Mouse (Mus musculus) frontal cortex, postnatal 14 days (tissue): ENCODE measurements around the gene Tnk2.

ENCODE experiments used
- DNase-seq, 2 experiments: peaks; one replicate each; pipeline ENCODE4 v3.0.0; 2022; ENCODE audit warnings: low spot score in 2 of 2

Tnk2 gene

GRCm38 (mm10) chr16:32712202-32712601, 68.5 kb downstream of the Tnk2 start:
- no peak for DNase-seq

DNA sequence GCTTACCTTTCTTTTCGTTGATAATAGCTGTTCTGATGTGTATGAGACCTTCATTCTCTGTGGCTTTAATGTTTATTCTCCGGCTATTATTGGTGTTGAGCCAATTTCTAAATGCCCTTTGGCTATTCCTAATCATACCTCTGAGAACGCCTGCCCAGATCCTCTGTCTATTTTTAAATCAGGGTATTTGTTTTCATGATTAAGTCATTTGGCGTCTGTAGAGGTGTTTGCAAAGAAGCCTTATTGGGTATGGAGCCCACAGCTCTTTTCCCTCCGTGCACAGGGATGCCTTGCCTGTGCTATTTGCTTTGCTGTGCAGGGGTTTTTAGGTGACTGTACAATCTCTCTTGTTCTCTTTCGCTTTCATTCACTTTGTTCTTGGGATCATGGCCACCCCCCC, 69.9 kb downstream of the Tnk2 start:
- no peak for DNase-seq

DNA sequence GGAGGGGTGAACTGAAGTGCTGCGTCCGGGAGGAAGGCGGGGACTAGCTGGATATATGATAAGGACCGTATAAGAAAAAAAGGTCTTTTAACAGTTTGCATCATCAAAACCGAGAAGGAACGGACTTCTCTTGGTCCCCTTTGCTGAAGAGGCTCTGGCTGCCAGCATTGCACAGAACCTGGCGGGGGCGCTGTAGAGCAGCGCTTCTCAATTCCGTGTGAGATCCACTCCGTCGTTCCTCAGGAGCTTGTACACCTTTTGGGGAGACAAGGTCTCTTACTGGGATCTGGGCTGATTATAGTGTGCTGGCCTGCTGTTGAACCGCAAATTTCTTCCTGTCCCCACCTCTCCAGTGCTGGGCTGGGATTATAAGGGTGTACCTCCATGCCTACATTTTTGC, 71.7 kb downstream of the Tnk2 start:
- no peak for DNase-seq

DNA sequence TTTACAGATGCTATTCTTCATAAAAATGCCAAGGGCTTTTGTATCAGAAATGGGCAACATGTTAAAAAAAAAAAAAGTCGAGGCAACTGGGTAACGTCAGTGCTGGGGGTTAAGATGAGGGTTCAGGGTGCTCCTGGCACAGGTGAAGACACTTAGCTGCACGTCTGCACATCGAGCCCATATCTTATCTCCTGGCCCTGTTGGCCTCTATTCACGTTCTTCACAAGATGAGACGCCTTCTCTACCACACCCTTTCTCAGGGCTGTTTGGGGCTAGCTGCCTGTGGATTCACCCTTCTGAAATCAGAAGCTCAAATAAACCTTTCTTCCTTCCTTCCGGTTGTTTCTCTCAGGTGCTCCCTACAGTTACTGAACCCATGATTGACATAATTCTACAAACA, 79.5 kb downstream of the Tnk2 start:
- no peak for DNase-seq

- DNase-seq, result no peak
These were observed 80.1 kb downstream of the Tnk2 start for GRCm38 (mm10) chr16:32723767-32724166.

GRCm38 (mm10) chr16:32724259-32724658, 80.6 kb downstream of the Tnk2 start:
- DNase-seq, result no peak

GRCm38 (mm10) chr16:32726501-32726900, 82.8 kb downstream of the Tnk2 start:
- no peak for DNase-seq

DNA sequence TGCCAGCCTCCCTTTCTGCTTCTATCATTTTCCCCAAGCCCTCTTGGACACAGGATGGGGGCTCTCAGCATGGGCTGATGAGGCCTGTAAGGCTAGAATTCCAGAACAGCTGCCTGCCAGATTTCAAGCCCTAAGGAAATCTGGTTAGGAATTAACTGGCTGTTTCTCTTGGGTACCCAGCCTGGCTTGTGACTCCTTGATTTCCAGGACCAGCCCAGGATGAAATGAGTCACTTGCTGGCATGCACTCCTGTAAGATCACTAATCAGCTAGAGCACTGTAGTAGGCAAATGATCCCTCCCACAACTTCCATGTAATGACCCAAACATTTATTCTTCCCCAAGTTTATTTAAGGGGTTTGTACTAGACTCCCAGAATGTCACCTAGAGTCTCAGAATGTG, 84.6 kb downstream of the Tnk2 start:
- no peak for DNase-seq

DNA sequence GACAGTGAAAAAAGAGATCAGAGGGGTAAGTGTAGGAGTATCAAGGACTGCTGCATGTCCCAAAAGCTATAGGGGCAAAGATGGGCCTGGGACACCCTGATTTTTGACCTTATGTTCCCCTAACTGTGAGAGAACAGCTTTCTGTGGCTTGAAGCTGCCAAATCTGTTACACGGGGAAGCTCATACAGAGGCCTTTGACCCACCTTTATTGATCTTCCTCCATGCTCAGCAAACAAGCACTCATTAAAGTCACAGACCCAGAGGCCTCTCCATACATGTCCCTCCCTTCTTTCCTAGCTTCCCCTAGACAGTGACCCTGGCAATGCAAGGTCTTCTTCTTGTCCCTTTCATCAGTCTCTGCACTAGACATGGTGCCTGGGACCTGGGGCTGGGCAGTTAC, 85.1 kb downstream of the Tnk2 start:
- no peak for DNase-seq
